Mouse (Mus musculus) liver, embryonic 14.5 days (tissue): ENCODE measurements around the gene B4galnt1.

ENCODE experiments used
- CTCF ChIP-seq: IDR thresholded peaks from 2 replicates; pipeline ENCODE4 v1.5.1; 2016; ENCODE audit warnings: antibody characterized with exemption, low read depth, control low read depth
- EP300 ChIP-seq: IDR thresholded peaks from 2 replicates; pipeline ENCODE4 v1.6.1; 2016; ENCODE audit warnings: antibody characterized with exemption, low read depth

DNA sequence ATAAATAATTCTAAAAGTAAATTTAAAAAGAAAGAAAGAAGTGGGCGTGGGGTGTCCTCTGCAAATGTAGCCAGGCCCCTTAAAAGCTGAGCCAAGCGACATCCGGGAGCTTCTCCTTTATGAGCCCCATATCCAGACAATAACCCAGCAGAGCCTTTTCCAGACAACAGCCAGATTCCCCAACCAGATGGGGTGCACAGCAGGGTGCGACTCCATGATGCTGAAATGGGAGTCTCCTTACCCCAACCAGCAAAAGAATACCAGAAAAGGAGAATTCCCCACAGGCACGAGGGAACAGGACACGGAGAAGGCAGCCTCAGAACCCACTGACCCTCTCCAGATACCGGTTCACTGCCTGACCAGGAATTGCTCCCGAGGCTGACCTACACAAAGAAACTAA, 21.8 kb upstream of the B4galnt1 start:
- no peak for TF ChIP-seq CTCF
- TF ChIP-seq EP300, result no peak
